Mouse (Mus musculus) testis, adult 2 months (tissue): ENCODE data around the gene Myo1c.

Source experiments
- CTCF ChIP-seq: fragments of 200-500 bp; IDR thresholded peaks from 2 replicates; pipeline ENCODE4 v1.5.1; 2012; ENCODE audit warnings: low read depth, mild to moderate bottlenecking, inconsistent platforms, low read length, moderate library complexity; ENCODE audit not compliant: control insufficient read depth, insufficient read depth, insufficient replicate concordance
- POLR2A ChIP-seq: fragments of 200-500 bp; IDR thresholded peaks from 2 replicates; pipeline ENCODE4 v1.6.1; 2012; ENCODE audit warnings: low read depth, mild to moderate bottlenecking, inconsistent platforms, low read length, moderate library complexity; ENCODE audit not compliant: control insufficient read depth

GRCm38 (mm10) chr11:75654471-75655390 lies 4.4 kb downstream of the Myo1c start:
- no peak for TF ChIP-seq CTCF
- TF ChIP-seq POLR2A = no peak
